Mouse (Mus musculus) limb, embryonic 14.5 days (tissue): Measurements from ENCODE around the gene Rhof. TPM values are rescaled to one million over a fixed set of nuclear protein-coding genes. Genes with fewer than 3 reads are reported as not detected.

ENCODE experiments used
- ATAC-seq: fragments of 200-750 bp; cut with Nextera tagmentation; 2 replicates; pipeline ENCODE4 v1.8.0; 2017; ENCODE audit warnings: low read depth, moderate number of reproducible peaks, moderate TSS enrichment; ENCODE audit not compliant: low FRiP score
- DNase-seq: peaks from one replicate; pipeline ENCODE4 v3.0.0-alpha.2; 2015; ENCODE audit warnings: low spot score
- H3K27ac ChIP-seq: fragments of 300-500 bp; sonication (generic); replicated peaks from 2 replicates; pipeline ENCODE4 v1.5.1; 2014; ENCODE audit warnings: low read depth, mild to moderate bottlenecking, low read length, moderate library complexity, mixed read lengths
- H3K27me3 ChIP-seq: fragments of 300-500 bp; sonication (generic); 2 replicates; pipeline ENCODE4 v1.6.1; 2014; ENCODE audit warnings: low read length, mixed read lengths; ENCODE audit not compliant: control insufficient read depth, insufficient read depth
- H3K36me3 ChIP-seq: fragments of 300-500 bp; sonication (generic); 2 replicates; pipeline ENCODE4 v1.6.1; 2014; ENCODE audit warnings: mild to moderate bottlenecking, low read length, moderate library complexity, mixed read lengths; ENCODE audit not compliant: control insufficient read depth, insufficient read depth
- H3K4me1 ChIP-seq: fragments of 300-500 bp; sonication (generic); 2 replicates; pipeline ENCODE4 v1.6.1; 2014; ENCODE audit warnings: antibody characterized with exemption, low read length, mixed read lengths; ENCODE audit not compliant: control insufficient read depth, insufficient read depth
- H3K4me2 ChIP-seq: fragments of 300-500 bp; sonication (generic); replicated peaks from 2 replicates; pipeline ENCODE4 v1.6.1; 2014; ENCODE audit warnings: low read depth, mild to moderate bottlenecking, low read length, moderate library complexity; ENCODE audit not compliant: severe bottlenecking
- H3K4me3 ChIP-seq: fragments of 300-500 bp; sonication (generic); replicated peaks from 2 replicates; pipeline ENCODE4 v1.5.1; 2014; ENCODE audit warnings: low read length
- H3K9ac ChIP-seq: fragments of 300-500 bp; sonication (generic); 2 replicates; pipeline ENCODE4 v1.6.1; 2014; ENCODE audit warnings: mild to moderate bottlenecking, low read depth, low read length, moderate library complexity; ENCODE audit not compliant: severe bottlenecking
- H3K9me3 ChIP-seq: fragments of 300-500 bp; sonication (generic); 2 replicates; pipeline ENCODE4 v1.6.1; 2016; ENCODE audit warnings: low read length; ENCODE audit not compliant: control insufficient read depth
- POLR2A ChIP-seq: fragments of 200-500 bp; IDR thresholded peaks from 2 replicates; pipeline ENCODE4 v1.8.0; 2012; ENCODE audit warnings: inconsistent platforms, mild to moderate bottlenecking, moderate library complexity, borderline replicate concordance; ENCODE audit not compliant: insufficient read depth, insufficient read length; ENCODE audit errors: extremely low read depth
- WGBS: fragments of 180-500 bp; shearing (Covaris S2); extraction: QIAGEN DNeasy Blood & Tissue Kit; methylation state at CpG from one replicate; pipeline ENCODE4 v1.1.7; 2014; 5-methylcytosine and 5-hydroxymethylcytosine counted together
- polyA plus RNA-seq, 2 experiments: library from polyadenylated mRNA; depleted of rRNA in 1 of 2; stranded (reverse) in 1 of 2; unstranded in 1 of 2; fragments of >200 nt; fragmentation: Nextera tagmentation in 1 of 2; extraction: Ambion mirVana in 1 of 2; gene quantifications; 2 replicates each; pipeline versions ENCODE4 v1.2.1 to v1.2.3; 2012 to 2014

The Rhof gene
- polyA plus RNA-seq, 2 experiments: 3.9 to 5.8 TPM

DNA sequence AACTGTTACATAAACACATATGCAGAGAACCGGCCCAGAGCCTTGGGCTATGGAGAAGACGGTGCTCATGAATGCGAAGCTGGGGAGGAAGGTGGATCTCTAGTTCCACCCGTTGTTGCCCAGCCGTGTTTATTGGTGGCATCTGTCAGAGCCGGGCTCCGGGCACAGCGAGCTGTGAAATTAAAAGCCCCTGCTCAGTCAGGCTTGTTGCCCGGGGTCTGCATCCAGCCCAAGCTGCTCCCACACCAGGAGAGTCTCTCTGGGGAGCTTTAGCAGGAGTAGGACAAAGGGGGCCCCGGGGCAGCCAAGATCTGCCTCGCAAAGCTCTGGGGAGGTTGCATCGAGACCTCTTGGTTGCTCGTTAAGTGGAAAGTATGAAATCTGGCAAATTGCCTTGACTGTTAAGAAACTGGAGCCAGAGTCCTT is 22.2 kb downstream of the Rhof start:
- no peak for TF ChIP-seq POLR2A
- H3K4me2 ChIP-seq: no peak overlapping the region
- no peak overlapping the region for H3K27ac ChIP-seq

DNA sequence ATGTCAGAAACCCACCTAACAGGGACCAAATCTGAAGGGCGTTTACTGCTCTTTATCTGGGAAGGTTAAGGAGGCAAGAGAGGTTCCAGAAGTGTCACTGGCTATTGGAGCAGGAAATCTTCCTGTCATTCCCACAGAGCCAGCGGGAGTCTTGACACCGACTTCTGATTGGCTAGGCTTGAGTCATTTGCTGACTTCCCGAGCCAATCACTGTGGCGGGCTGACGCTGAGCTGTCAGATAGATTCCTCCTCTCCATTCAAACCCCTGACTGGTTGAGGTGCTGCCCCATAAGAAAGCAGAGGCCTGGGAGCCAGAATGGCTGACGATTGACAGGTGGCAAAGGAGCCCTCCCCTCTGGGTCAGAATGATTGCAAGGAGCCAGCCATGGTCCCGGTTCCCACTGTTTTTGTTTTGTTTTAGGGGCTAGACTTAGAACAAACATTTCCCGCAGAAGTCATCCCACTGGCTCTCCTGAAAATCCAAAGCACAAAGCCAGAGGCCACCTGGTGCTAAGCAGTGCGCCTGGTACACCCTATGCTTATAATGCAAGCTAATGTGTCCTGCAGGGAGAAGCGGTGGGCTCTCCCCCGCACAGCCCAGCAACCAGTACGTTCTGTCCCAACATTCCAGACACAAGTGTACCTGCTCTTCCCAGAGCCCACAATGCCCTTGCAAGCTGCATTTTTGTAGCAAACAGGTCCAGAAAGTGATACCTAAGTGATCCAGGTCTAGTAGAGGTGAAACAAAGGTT is 22.9 kb downstream of the Rhof start:
- no peaks in the 10 kb centered on the region for H3K9me3 ChIP-seq
- DNase-seq (peak; percentile 35), ATAC-seq (no peak)
- WGBS: 30% methylated on average over 13 of the region's 13 CpGs
- H3K27ac ChIP-seq: no peak overlapping the region
- no peaks in the 10 kb centered on the region for H3K27me3 ChIP-seq
- peaks cover 14% of the 10 kb centered on the region for H3K4me1 ChIP-seq
- H3K4me3 ChIP-seq: no peak overlapping the region
- H3K4me2 ChIP-seq: peak overlapping the region; percentile 19; the same call in 1 of the 2 replicates
- no peaks in the 10 kb centered on the region for H3K36me3 ChIP-seq
- H3K9ac ChIP-seq: no peak overlapping the region
- no peak for TF ChIP-seq POLR2A

More for the DNA sequence above, 22.2 kb downstream of the Rhof start:
- Histone ChIP-seq H3K9ac (no peak overlapping the region), H3K4me1 (peaks cover 14% of the 10 kb centered on the region), H3K4me3 (no peak overlapping the region), H3K9me3 (no peaks in the 10 kb centered on the region), H3K36me3 (no peaks in the 10 kb centered on the region), H3K27me3 (no peaks in the 10 kb centered on the region)
- 29% methylated on average over 13 of the region's 13 CpGs for WGBS
- DNase-seq: peak; percentile 57
- ATAC-seq: 0 out of 2 replicates have a peak, but pooled peaks have one; percentile 13

DNA sequence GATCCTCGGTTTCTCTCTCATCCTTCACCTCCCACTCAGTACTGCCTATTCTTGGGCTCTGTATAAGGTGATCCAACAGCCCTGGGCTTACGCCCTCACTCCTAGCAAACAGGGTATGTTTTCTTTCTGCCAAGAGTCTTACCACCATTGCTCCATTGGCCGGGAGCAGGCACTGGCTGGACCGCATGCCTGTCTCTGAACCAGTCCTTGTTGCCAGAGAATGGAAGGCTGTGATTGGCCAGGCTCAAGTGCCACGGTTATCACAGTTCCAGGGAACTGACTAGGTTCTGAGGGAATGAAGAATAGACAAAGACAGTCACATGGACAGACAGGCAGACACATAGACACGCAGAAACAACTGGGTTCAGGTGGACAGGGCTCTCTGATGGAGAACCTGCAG is 27.7 kb downstream of the Rhof start:
- Histone ChIP-seq H3K4me3 (no peak overlapping the region), H3K9ac (no peak overlapping the region), H3K4me2 (no peak overlapping the region), H3K4me1 (peaks cover 6% of the 10 kb centered on the region), H3K9me3 (no peaks in the 10 kb centered on the region), H3K27me3 (no peaks in the 10 kb centered on the region), H3K27ac (no peak overlapping the region), H3K36me3 (0 out of 2 replicates have a peak, but pooled peaks cover 3% of the 10 kb centered on the region)
- 85% methylated on average over 6 of the region's 6 CpGs for WGBS
- ATAC-seq: no peak
- DNase-seq: no peak
- TF ChIP-seq POLR2A: no peak

DNA sequence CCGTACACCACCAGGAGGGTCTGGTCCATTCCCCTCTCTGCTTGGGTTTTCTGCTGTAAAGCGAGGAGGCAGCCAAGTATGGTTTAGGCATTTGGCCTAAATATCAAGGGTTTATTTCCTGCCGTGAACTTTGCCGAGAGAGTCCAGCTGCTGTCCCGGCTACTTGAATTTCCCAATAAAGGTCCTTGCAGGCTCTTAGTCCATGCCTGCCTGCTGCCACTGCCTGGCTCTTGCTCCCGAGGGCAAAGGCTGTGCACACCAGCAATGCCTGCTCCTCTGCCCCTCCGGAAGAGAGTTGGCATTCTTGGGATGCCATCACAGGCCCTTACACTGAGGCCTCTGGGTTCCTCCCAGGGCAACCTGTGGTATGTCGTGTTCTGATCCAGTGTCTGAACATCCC is 28.9 kb downstream of the Rhof start:
- no peak for DNase-seq
- ATAC-seq: peak; percentile 23; the same call in 1 of the 2 replicates
- WGBS: 57% methylated on average over 8 of the region's 8 CpGs

DNA sequence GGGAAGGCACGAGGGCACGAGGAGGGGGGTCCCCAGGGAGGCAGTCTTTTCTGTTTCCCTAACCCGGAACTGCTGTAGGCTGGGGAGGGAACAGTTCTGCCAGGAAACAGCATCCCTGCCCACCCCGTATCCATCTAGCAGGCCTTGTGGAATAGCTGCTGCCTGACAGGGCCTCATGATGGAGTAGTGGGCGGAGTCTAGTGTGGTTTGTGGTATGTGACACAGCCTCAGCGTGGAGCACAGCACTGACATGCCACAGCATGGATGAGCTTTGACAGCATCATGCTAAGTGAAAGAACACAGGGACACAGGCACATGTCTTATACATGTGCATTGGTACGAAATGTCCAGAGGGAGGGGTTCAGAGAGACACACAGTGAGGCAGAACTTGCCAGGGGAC is 30.1 kb downstream of the Rhof start:
- no peaks in the 10 kb centered on the region for H3K27me3 ChIP-seq
- no peak overlapping the region for H3K4me3 ChIP-seq
- H3K36me3 ChIP-seq: peaks cover 7% of the 10 kb centered on the region; the same call in 1 of the 2 replicates
- H3K4me1 ChIP-seq: no peaks in the 10 kb centered on the region
- ATAC-seq: no peak
- H3K9ac ChIP-seq: no peak overlapping the region
- no peak overlapping the region for H3K4me2 ChIP-seq
- 69% methylated on average over 7 of the region's 7 CpGs for WGBS
- no peak for TF ChIP-seq POLR2A
- no peak overlapping the region for H3K27ac ChIP-seq
- H3K9me3 ChIP-seq: no peaks in the 10 kb centered on the region
- no peak for DNase-seq

More for the DNA sequence above, 28.9 kb downstream of the Rhof start:
- H3K9ac ChIP-seq: no peak overlapping the region
- no peak overlapping the region for H3K4me3 ChIP-seq
- H3K9me3 ChIP-seq: no peaks in the 10 kb centered on the region
- H3K36me3 ChIP-seq: peaks cover 7% of the 10 kb centered on the region; the same call in 1 of the 2 replicates
- H3K4me1 ChIP-seq: no peaks in the 10 kb centered on the region
- no peak overlapping the region for H3K27ac ChIP-seq
- no peak for TF ChIP-seq POLR2A
- H3K27me3 ChIP-seq: no peaks in the 10 kb centered on the region
- no peak overlapping the region for H3K4me2 ChIP-seq

DNA sequence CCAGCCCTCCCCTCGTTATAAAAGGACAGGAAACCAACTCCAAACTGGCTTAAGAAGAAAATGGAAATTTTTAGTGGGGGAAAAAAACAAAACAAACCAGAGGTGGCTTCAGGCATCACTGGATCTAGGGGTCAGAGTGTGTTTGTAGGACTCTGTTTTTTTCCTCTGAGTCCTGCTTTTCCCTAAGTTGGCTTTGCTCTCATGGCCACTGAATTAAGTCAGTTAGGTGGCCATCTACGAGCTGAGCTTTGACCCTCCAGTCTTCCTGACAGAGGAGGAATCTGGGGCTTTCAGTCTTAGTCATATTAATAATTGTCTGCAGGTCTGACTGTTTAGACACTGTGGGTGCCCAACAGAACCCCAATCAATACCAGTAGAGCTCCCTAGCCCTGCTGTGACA is 34.0 kb downstream of the Rhof start:
- H3K4me3 ChIP-seq: no peak overlapping the region
- no peak overlapping the region for H3K27ac ChIP-seq
- no peaks in the 10 kb centered on the region for H3K9me3 ChIP-seq
- peaks cover 7% of the 10 kb centered on the region; the same call in 1 of the 2 replicates for H3K36me3 ChIP-seq
- no peak for TF ChIP-seq POLR2A
- DNase-seq: no peak
- 83% methylated on average over 2 of the region's 2 CpGs for WGBS
- H3K9ac ChIP-seq: no peak overlapping the region
- H3K4me2 ChIP-seq: no peak overlapping the region
- no peaks in the 10 kb centered on the region for H3K27me3 ChIP-seq
- H3K4me1 ChIP-seq: no peaks in the 10 kb centered on the region
- ATAC-seq: no peak
